Mouse (Mus musculus) G1E (cell line): ENCODE measurements around the gene Gm5771.
"Not testable (repeated sequence)": the region's sequence is repeated elsewhere in the genome, so short reads cannot be mapped to it uniquely, and the experiment has no call there.

Experiments
- CTCF ChIP-seq: IDR thresholded peaks from 2 replicates; pipeline ENCODE4 v1.5.1; 2012; ENCODE audit warnings: low read depth, low read length, inconsistent platforms, mixed read lengths
- GATA1 ChIP-seq: IDR thresholded peaks from 2 replicates; pipeline ENCODE4 v1.6.1; 2012; ENCODE audit warnings: borderline replicate concordance, low read length, inconsistent platforms, mixed read lengths
- POLR2AphosphoS5 ChIP-seq: IDR thresholded peaks from 2 replicates; pipeline ENCODE4 v1.6.1; 2012; ENCODE audit warnings: low read depth, low read length, inconsistent platforms; ENCODE audit not compliant: insufficient replicate concordance
- TAL1 ChIP-seq: conservative IDR thresholded peaks from 2 replicates; pipeline ENCODE4 v1.6.1; 2012; ENCODE audit warnings: low read depth, low read length, inconsistent platforms, mixed read lengths

- not testable (repeated sequence) for TF ChIP-seq CTCF, GATA1, POLR2AphosphoS5, TAL1
Observed at GRCm38 (mm10) chr6:41377578-41377977, 14.6 kb upstream of the Gm5771 start, which contains the start of gene Prss3.
